Mouse (Mus musculus): ENCODE measurements around the gene Trim11.

DNA sequence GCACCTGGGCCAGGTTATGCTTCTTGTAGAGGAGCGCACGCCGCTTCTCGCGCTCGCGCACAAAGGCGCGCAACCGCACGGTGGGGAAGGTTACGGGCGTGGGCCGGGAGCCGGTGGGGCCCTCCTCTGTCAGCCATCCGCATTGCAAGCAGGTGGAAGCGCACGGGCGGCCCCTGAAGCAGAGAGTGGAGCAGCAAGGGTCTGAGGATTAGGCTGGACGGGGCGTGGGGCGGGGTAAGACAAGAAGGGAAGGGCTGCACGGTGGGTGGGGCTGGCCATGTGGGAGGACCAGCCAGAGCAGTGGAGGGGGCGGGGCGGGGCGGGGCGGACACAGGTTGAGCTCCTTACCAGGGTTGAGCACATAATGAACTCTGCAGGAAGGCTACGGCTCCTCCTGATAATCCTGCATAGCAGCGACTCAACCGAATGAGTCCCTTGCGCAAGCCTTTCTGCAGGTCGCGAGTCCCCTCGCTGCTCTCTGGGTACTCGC is 16.5 kb downstream of the Trim11 start:
- TF ChIP-seq CTCF (IDR thresholded peaks at IDR 0.05; ENCODE audit: low read depth) (peak; percentile 19; the same call in 1 of the 2 replicates), EP300 (IDR thresholded peaks at IDR 0.05; ENCODE audit: low read depth) (no peak)

Data from heart, postnatal 0 days (tissue).